Mouse (Mus musculus) testis, adult 2 months (tissue): ENCODE data around the gene Ankrd33.

Experiments
- CTCF ChIP-seq: fragments of 200-500 bp; IDR thresholded peaks from 2 replicates; pipeline ENCODE4 v1.5.1; 2012; ENCODE audit warnings: low read depth, mild to moderate bottlenecking, inconsistent platforms, low read length, moderate library complexity; ENCODE audit not compliant: control insufficient read depth, insufficient read depth, insufficient replicate concordance
- POLR2A ChIP-seq: fragments of 200-500 bp; IDR thresholded peaks from 2 replicates; pipeline ENCODE4 v1.6.1; 2012; ENCODE audit warnings: low read depth, mild to moderate bottlenecking, inconsistent platforms, low read length, moderate library complexity; ENCODE audit not compliant: control insufficient read depth

GRCm38 (mm10) chr15:101086451-101086850 lies 29.1 kb upstream of the Ankrd33 start:
- TF ChIP-seq CTCF (no peak), POLR2A (no peak)
